Mouse (Mus musculus) thymus, postnatal 10 days (tissue): ENCODE measurements at regions not wholly inside any gene's neighbourhood (a gene's known extent, or its start where the extent isn't known, plus 50 kb on each side); places are given as distances from the start of the nearest gene placed in this dataset.

Experiments
- DNase-seq, 2 experiments: peaks; one replicate each; pipeline ENCODE4 v3.0.0; 2021; ENCODE audit warnings: low spot score in 2 of 2

GRCm38 (mm10) chr9:14174324-14175040 is 100.4 kb upstream of the Sesn3 start:
- no peak for DNase-seq

GRCm38 (mm10) chr9:14175041-14175881 is 99.6 kb upstream of the Sesn3 start:
- peak in 1 of 2 experiments; percentile 10 for DNase-seq

GRCm38 (mm10) chr9:14179777-14180176 is 95.1 kb upstream of the Sesn3 start:
- no peak for DNase-seq

GRCm38 (mm10) chr9:14184261-14184660 is 90.6 kb upstream of the Sesn3 start:
- DNase-seq: no peak

- no peak for DNase-seq
Observed at GRCm38 (mm10) chr9:14185681-14186080, 89.2 kb upstream of the Sesn3 start.

- DNase-seq: no peak
Observed at GRCm38 (mm10) chr9:14187753-14188152, 87.1 kb upstream of the Sesn3 start.

- DNase-seq: no peak
Observed at GRCm38 (mm10) chr9:14188504-14188903, 86.4 kb upstream of the Sesn3 start.

- DNase-seq: no peak
Observed at GRCm38 (mm10) chr9:14190660-14191059, 84.2 kb upstream of the Sesn3 start.

- no peak for DNase-seq
Observed at GRCm38 (mm10) chr9:14194748-14195147, 80.1 kb upstream of the Sesn3 start.

- DNase-seq: no peak
Observed at GRCm38 (mm10) chr9:14199116-14199515, 75.8 kb upstream of the Sesn3 start.

GRCm38 (mm10) chr9:14199983-14200700 is 74.7 kb upstream of the Sesn3 start:
- no peak for DNase-seq

GRCm38 (mm10) chr9:14200852-14201251 is 74.0 kb upstream of the Sesn3 start:
- DNase-seq: no peak

- no peak for DNase-seq
Observed at GRCm38 (mm10) chr9:14202551-14203306, 72.1 kb upstream of the Sesn3 start.

- no peak for DNase-seq
Observed at GRCm38 (mm10) chr9:14203307-14203695, 71.6 kb upstream of the Sesn3 start.

- DNase-seq: no peak
Observed at GRCm38 (mm10) chr9:14203768-14204416, 71.0 kb upstream of the Sesn3 start.

GRCm38 (mm10) chr9:14204817-14205216 is 70.0 kb upstream of the Sesn3 start:
- DNase-seq: no peak

- no peak for DNase-seq
Observed at GRCm38 (mm10) chr9:14206838-14207560, 67.9 kb upstream of the Sesn3 start.

GRCm38 (mm10) chr9:14207561-14207936 is 67.3 kb upstream of the Sesn3 start:
- no peak for DNase-seq

- no peak for DNase-seq
Observed at GRCm38 (mm10) chr9:14213283-14213682, 61.6 kb upstream of the Sesn3 start.

GRCm38 (mm10) chr9:14215171-14215782 is 59.6 kb upstream of the Sesn3 start:
- DNase-seq: no peak
